Mouse (Mus musculus) MN1 (cell line): ENCODE measurements around the gene Dad1.

Experiments
- DNase-seq: peaks from one replicate; pipeline ENCODE4 v3.0.0-alpha.2; 2016; ENCODE audit warnings: low spot score

The Dad1 gene

DNA sequence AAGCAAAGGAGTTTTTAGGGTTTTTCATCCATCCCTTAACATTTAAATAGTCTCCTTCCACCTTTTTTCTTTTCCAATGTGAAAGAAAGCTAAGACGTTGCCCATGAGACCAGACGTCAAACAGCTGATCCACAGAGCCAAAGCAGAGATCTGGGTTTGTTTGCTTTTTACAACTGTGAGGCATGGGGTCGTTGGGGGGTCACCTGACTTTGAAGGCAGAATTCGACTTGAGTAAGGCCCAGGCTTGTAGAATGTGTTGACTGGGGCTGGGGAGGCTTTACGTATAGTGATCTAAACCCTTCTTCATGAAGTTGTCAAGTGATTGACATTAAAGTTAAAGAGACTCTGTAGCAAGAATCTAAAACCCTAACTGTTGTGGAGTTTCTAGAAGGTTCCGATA lies 48.0 kb downstream of the Dad1 start:
- DNase-seq, result no peak

DNA sequence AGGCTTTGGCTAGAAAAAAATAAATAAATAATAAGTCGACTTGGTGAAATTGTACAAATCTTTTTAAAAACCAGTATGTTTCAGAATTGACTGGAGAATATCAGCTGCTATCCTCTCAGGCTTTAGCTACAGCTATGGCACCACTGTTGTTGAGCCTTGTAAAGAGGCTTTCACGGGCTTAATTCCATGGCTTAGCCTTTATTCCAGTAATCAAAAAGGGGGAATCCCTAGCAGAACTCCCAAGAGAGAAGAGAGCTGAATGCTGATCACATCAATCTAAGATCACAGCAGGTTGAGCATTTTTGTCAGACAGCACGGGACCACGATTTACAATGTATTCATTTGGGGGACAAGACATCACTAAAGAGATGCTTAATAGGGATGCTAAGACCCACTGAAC lies 49.1 kb downstream of the Dad1 start:
- DNase-seq, result no peak

DNA sequence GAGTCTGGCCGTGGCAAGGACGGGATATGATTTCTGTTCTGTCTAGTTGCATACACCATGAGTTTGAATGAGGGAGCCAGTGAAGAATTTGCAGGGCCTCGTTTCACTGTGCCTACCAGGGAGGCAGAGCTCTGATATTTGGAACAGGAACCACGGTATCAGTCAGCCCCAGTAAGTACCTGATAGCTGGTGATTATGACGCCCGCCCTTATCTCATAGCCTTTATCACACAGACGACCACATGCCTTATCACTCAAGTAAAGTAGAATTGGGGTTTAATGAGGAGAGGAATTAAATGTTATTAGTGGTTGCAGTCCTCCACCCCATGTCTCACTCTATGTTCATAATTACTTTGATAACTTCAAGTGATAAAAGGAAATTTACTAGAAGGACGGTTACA lies 49.6 kb downstream of the Dad1 start:
- no peak for DNase-seq

DNA sequence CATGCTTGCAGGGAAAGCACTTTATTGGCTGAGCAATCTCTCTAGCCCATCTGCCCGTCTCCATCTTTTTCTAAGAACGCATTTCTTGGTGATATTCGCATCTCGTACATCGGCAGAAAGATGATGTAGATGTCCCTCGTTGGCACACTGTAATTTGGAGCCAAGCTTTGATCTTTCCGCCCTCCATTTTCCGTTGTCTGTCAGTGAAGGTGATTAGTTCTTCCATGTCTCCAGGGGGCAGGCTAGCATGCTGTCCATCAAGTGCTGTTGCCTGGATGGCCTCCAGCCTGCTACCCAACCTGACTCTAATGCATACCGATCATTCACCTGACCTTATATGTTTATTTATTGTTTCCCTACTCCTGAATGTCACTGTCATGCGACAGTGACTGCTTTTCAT lies 50.1 kb downstream of the Dad1 start:
- DNase-seq, result no peak

DNA sequence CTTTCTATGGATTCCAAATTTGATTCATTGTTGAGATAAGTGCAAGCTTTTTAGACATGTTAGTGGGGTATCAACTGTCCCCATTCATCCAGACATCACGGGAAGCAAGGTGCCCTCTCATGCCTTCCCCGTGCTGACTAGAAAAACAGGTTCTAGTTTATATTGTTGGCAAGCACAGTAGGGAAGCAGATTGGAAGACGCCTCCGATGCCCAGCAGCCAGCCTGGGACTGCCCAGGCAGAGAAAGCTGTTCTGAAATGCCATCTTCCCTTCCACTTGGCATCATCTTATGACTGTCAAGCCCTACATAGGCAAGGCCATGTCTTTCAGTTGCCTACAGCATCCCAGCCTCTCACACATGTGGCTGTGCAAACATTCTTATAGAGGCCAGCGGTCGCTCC lies 50.7 kb downstream of the Dad1 start:
- no peak for DNase-seq

DNA sequence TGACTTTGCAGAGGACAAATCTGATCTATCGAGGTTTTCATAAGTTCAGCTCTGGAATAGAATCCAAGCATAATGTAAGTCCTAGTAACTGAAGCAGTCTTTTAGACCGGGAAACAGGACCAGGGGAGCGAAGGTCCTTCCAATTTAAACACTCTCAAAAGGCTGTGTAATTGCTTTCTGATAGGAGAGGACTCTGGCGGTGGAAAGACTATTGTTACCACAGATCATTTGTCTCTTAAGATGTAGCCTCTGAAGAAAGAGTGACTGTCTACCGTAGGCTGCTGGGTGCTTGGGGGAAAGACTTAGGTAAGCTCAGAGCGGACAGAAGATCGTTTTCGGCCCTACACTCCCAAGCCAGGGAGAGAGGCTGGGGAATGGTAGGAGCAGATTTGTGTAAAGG lies 53.5 kb downstream of the Dad1 start:
- no peak for DNase-seq

DNA sequence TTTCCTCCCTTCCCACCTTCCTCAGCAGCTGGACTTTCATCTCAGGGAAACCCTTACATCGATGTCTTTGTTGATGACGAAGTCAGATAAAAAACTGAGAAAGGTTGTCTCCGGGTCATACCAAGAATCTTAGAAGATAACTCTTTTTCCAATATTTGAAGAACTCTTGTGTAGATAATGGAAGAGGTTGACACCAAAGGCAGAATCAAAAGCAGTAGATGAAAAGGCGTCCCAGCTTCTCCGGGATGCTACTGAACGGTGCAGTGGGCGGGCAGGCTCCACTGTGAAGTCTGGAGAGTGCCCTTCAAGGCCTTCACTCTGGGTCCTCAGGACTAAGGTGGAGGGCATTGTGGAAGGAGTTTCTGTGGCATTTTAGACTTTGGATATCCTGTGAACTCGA lies 54.2 kb downstream of the Dad1 start:
- DNase-seq, result no peak

DNA sequence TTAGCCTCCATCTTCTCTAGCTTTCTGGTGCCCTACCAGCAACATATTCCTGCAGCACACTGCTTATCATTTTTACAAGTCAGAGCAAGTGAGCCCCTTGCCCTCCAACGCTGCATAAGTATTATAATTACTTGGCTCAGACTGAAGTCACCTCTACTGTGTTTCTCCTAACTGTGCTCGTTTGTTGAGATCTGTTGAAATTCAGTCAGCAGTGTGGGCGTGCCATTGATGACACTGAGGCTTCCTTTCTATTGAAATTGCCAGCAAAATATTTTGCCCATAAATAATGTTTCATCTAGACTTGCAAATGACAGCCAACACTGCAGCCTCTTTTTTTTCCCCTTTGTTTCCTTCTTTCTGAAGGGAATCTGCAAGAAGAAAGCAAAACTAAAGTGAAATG lies 56.2 kb downstream of the Dad1 start:
- no peak for DNase-seq

DNA sequence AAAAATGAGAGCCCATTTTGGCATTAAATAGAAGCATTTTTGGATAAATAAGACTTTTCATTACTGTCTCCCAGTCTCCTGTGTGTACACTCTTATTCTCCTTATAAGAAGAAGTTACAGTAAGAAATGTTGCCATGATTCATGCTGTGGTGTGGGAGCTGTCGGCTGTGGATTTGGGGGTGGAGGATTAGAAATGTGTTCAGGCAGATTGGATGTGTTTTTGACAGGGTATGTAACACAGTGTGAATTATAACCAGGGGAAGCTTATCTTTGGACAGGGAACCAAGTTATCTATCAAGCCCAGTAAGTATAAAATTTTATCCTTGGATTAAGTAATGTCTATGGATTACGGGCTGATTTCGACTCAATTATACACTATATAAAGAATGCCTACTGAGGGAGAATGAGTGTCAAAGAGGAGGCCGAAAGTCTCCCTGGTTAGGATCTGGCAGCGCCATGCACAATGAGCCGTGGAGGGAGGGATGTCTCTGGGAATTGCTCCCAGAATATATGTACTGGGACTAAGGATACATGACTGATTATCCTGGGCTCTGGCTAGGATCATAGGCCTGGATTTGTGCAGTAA lies 58.0 kb downstream of the Dad1 start:
- DNase-seq, result no peak

DNA sequence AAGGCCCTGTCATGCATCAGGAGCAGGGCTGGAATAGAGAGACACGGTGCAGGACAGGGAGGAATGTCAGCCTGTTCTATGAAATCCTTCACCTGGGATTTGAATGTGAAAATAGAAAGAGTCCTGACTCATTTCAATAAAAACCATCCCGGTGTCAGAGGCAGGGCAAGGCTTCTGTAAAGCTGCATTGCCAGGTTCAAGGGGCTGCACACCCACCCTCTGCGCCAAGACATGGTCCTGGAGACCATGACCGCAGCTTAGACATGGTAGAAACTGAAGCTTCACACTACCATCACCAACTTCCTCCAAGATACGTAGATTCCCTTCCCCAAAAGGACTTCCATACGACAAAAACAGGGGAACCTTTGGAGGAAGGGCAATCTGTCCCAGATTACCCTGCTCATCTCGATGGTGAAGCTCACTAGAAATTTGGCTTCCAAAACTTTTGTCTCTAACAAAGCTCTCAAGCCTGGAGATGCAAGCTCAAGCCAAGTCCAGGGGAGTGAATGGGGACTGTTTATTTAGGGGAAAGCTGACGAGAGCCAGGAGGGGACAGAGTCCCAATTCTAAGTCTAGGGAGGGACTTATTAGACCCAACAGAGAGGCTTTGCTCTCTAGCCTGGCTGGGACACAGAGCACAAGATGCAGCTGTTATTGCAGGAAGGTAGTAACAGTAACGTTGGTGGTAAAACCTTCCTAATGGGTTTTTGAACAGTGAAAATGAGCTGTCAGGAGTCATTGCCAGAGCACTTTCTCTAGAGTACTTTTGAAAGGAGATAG lies 60.4 kb downstream of the Dad1 start:
- DNase-seq, result no peak

DNA sequence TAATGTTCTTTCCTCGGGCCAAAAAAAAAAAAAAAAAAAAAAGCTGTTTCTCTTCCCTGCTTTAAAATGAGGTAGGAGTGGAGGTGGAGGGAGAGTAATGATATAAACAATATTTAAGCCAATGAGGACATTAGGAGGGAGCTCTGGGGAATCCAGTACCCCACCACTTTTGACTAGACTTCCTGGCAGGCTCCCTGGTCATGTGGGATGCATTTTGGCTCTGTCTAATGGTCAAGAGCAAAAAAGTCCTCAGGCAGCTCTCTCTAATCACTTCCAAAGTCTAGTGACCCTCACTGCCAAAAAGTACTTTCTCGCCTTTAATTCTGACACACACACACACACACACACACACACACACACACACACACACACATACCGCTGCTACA lies 61.4 kb downstream of the Dad1 start:
- DNase-seq, result no peak

DNA sequence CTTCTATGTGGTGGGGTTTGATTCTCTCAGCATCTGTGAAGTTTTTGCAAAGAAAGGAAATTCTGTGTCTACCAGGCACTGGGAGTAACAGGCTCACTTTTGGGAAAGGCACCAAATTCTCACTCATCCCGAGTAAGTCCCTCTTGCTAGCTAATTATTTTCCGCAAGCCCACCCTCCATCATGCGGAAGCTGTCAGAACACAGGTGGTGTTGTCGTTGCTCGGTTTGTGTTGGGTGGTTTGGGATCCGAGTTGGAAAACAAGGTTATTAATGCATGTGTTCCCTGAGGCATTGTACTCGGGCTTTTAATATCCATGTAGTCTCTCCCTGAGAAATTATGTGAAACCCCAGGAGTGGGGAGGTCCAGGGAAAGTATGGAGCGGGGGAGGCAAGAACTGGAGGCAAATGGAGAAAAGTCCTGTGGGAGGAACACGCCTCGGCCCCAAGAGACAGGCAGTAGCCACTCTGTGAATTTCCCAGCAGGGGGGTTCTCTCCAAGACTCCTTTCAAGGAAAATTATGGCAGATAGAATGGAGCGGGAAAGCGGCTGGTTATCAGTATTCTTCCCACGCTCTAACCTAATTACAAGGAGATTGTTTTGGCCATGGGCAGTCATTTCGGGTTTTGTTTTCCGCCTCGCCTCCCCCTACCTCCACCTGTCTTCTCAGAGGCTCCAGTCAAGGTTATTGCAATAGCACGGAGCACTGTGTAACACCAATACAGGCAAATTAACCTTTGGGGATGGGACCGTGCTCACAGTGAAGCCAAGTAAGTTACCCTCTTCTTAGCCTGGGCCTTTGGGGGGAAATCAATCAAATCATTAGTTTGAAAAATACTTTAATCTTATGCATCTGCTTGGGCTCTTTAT lies 62.1 kb downstream of the Dad1 start:
- no peak for DNase-seq

DNA sequence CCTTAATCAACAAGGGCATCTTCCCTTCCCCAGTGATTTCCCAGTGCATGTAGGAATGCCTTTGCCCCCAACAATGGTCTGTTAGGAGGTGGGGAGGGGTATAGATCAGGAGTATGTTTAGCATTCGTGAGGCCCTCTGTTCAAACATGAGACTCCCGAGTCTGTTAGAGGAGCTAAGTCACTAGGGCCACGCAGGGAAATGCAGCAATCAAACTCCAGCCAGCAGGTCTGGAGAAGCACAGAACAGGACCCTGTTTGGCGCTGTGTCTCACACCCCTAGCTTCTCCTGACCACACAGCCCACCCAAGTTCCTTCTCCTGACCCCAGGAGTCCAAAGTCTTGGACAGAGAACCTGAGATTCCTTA lies 62.9 kb downstream of the Dad1 start:
- DNase-seq, result no peak

DNA sequence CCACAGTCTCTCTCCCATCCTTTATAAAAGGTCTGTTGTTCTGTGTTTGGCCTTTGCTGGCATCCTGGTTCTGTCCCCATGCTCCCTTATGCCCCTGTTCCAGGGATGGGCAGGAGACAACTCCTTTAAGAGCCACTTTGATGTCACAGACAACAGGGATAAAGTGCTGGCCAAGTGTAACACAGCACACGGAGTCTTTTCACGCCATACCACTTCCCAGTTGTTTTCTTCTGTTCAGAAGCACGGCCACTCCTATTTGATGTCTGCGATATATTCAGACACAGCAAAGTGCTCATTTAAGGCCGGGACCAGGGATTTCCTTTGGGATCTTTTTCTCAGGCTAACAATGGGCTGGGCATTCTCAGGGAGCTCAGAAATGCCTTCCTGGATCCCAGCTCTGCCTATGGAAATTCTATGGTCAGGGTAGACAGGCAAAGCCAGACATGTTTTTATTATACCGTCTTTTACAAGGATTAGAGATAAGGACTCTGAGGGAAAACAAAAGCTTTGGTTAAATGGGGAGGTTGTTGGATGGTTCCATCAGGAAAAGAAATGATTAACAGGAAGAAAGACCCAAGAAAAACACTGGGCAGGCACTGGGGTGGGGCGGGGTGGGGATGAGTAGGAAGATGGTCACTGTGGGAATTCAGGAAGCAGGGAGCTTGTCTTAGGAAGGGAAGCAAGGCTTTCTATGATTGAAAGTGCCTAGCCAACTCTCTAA lies 63.4 kb downstream of the Dad1 start:
- no peak for DNase-seq

DNA sequence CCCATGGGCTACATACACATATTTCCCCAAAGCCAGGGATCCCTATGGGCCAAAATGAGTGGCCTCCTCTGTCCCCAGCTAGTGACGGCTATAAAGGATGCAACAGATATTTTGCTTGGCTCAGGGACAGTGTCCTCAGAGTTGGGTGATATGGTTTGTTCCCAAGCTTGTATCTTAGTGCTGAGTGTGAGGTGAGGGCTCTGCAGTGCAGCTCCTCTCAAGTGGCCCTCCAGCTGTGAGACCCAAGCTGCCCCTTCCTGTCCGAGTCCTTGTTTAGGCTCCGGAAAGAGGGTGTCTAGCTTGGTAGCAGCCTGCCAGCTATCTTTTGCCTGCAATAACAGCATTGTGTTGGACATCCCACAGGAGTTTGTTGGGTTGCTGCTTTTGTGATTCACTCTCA lies 64.6 kb downstream of the Dad1 start:
- no peak for DNase-seq

DNA sequence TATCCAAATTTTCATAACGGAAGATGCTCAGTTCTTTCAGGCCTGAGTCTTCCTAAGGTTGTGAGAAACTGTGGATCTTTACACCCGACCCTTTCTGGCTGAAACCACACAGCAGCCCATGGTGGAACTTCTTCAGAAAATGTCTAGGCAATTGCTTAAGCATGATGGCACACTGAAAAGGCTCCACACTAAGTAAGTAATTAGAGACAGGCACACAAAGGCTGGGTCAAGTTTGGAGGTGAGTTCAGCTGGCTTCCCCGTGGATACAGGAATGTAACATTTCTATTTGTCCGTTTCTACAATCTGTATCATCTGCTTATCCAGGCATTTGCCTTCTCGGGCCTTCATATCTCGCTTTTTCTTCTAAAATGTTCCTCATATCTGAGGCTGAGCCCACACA lies 66.7 kb downstream of the Dad1 start:
- DNase-seq, result no peak
